Mouse (Mus musculus): ENCODE measurements around the gene 2900026A02Rik. TPM values are rescaled to one million over a fixed set of nuclear protein-coding genes. Genes with fewer than 3 reads are reported as not detected.
A peak's percentile ranks its signal among the peaks of the same experiment; 100 is the strongest.

The 2900026A02Rik gene
- total and polyA plus RNA-seq, 3 experiments: not detected

DNA sequence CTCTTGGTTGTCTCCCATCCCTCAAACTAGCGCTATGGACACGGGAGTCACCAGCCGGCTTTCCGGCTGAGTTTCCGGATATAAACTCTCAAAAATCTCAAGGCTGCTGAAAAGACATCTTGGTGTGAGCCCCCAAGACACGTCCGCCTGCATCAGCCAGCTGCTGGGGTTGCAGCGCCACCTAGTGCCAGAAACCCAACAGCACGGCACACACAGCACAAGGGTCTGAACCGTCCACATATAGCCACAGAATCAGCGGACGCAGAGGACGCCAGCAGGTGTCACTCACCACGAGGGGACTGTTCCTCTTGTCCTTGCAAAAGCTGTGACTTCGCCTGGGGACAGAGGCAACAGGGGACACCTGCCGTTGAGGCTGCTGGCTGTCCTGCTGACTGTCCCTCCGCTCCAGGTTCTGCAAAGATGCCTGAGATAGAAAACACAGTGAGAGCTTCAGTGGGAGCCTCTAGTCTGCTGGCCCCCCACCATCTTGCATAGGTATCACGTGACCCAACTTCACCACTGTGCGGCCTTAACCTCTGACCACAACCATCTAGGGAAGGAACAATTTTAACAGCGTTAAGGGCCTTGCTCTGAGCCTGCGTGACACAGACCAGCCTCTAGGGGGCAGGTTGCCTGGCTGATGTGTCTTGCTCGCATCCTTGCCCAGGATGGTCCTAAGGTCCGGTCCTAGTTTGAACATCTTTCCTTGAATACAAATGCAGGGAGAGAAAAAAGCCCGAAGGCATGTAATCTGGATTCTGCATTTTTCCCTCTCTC, 45.9 kb downstream of the 2900026A02Rik start:
- no peaks in the 10 kb centered on the region for H3K27me3 ChIP-seq (ENCODE audit: control insufficient read depth in 1 of 2, insufficient read depth in 2 of 2, low read length in 2 of 2)
- no peak overlapping the region for H3K27ac ChIP-seq (ENCODE audit: control insufficient read depth, low read depth, low read length)
- H3K79me2 ChIP-seq (ENCODE audit: control insufficient read depth, insufficient read depth, low read length, poor library complexity): no peaks in the 10 kb centered on the region
- no peak for DNase-seq (ENCODE audit: low read depth, low spot score)
- no peak overlapping the region for H3K4me3 ChIP-seq (ENCODE audit: control insufficient read depth in 1 of 2, insufficient read depth in 1 of 2, low read depth in 2 of 2, low read length in 2 of 2)
- H3K36me3 ChIP-seq (ENCODE audit: control insufficient read depth in 1 of 2, insufficient read depth in 2 of 2, low read length in 2 of 2): no peaks in the 10 kb centered on the region
- H3K9ac ChIP-seq (ENCODE audit: control insufficient read depth, low read depth, low read length, poor library complexity, severe bottlenecking): no peak overlapping the region
- no peak for TF ChIP-seq TAL1 (IDR thresholded peaks at IDR 0.05; ENCODE audit: low read length)
- TF ChIP-seq MEF2A (IDR thresholded peaks at IDR 0.05; ENCODE audit: extremely low read depth, insufficient replicate concordance, low read depth, low read length, poor library complexity, severe bottlenecking): no peak
- no peak for TF ChIP-seq SMC3 (IDR thresholded peaks at IDR 0.05; ENCODE audit: low read depth, low read length)
- TF ChIP-seq CHD1 (IDR thresholded peaks at IDR 0.05; ENCODE audit: low read depth, low read length): no peak
- no peak for TF ChIP-seq TCF12 (IDR thresholded peaks at IDR 0.05; ENCODE audit: low read depth, low read length)
- no peak for TF ChIP-seq RCOR1 (IDR thresholded peaks at IDR 0.05; ENCODE audit: low read depth, low read length)
- no peak for TF ChIP-seq RAD21 (IDR thresholded peaks at IDR 0.05; ENCODE audit: low read depth, low read length)
- no peak for TF ChIP-seq UBTF (IDR thresholded peaks at IDR 0.05; ENCODE audit: borderline replicate concordance, insufficient read depth, low read depth, low read length)
- TF ChIP-seq ZKSCAN1 (IDR thresholded peaks at IDR 0.05; ENCODE audit: low read depth, low read length): no peak
- no peak for TF ChIP-seq JUND (IDR thresholded peaks at IDR 0.05; ENCODE audit: low read depth, low read length)
- no peak for TF ChIP-seq SIN3A (IDR thresholded peaks at IDR 0.05; ENCODE audit: low read length)
- TF ChIP-seq HCFC1 (IDR thresholded peaks at IDR 0.05; ENCODE audit: low read depth, low read length): no peak
- TF ChIP-seq GABPA (IDR thresholded peaks at IDR 0.05; ENCODE audit: low read depth, low read length): no peak
- TF ChIP-seq ELF1 (IDR thresholded peaks at IDR 0.05; ENCODE audit: low read depth, low read length): no peak
- no peak for TF ChIP-seq MYB (IDR thresholded peaks at IDR 0.05; ENCODE audit: low read depth, low read length)
- H3K9me3 ChIP-seq (replicated peaks; ENCODE audit: insufficient read depth, low read length): no peaks in the 10 kb centered on the region
- H3K4me1 ChIP-seq (ENCODE audit: control insufficient read depth in 1 of 2, insufficient read depth in 2 of 2, low read length in 2 of 2): no peaks in the 10 kb centered on the region

DNA sequence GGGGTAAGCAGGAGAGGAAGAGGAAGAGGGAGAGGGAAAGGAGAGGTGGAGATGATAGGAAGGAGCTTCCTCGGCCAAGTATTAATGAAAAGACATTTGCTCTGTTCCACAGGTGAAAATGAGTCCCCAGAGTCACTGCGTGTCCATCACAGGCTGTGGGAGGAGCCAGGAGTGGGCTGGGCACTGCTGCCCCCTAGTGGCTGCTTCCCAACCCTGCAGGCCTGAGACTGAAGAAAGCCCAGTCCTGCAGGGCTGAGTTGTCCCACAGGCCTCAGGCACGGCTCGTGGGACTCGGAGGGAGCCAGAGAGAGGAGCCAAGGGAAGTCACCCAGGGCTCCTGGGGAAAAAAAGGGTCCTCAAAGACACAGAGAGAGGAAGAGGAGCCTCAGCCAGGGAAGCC, 47.7 kb downstream of the 2900026A02Rik start:
- H3K9me3 ChIP-seq (replicated peaks; ENCODE audit: insufficient read depth, low read length): no peaks in the 10 kb centered on the region
- DNase-seq (ENCODE audit: low read depth, low spot score): peak; percentile 6

More for the DNA sequence above, 47.7 kb downstream of the 2900026A02Rik start:
- H3K9ac ChIP-seq (ENCODE audit: control insufficient read depth, low read depth, low read length, poor library complexity, severe bottlenecking): no peak overlapping the region
- H3K4me1 ChIP-seq (ENCODE audit: control insufficient read depth in 1 of 2, insufficient read depth in 2 of 2, low read length in 2 of 2): no peaks in the 10 kb centered on the region
- no peak overlapping the region for H3K4me3 ChIP-seq (ENCODE audit: control insufficient read depth in 1 of 2, insufficient read depth in 1 of 2, low read depth in 2 of 2, low read length in 2 of 2)
- H3K27ac ChIP-seq (ENCODE audit: control insufficient read depth, low read depth, low read length): no peak overlapping the region
- TF ChIP-seq RCOR1 (IDR thresholded peaks at IDR 0.05; ENCODE audit: low read depth, low read length) (no peak), TBP (IDR thresholded peaks at IDR 0.05; ENCODE audit: low read depth, low read length) (no peak), CTCF (IDR thresholded peaks at IDR 0.05 in 2 of 3, conservative IDR thresholded peaks at IDR 0.05 in 1 of 3; ENCODE audit: control insufficient read depth in 1 of 3, insufficient read depth in 1 of 3, low read depth in 2 of 3, low read length in 3 of 3, poor library complexity in 1 of 3, severe bottlenecking in 1 of 3) (peak in 2 of 3 experiments; percentile 16 to 53; a peak in 4 of 6 replicates)
- no peaks in the 10 kb centered on the region for H3K27me3 ChIP-seq (ENCODE audit: control insufficient read depth in 1 of 2, insufficient read depth in 2 of 2, low read length in 2 of 2)
- no peaks in the 10 kb centered on the region for H3K79me2 ChIP-seq (ENCODE audit: control insufficient read depth, insufficient read depth, low read length, poor library complexity)
- no peaks in the 10 kb centered on the region for H3K36me3 ChIP-seq (ENCODE audit: control insufficient read depth in 1 of 2, insufficient read depth in 2 of 2, low read length in 2 of 2)
